Mouse (Mus musculus) 416B (cell line): Measurements from ENCODE around the gene Atcay.

Experiments used
- DNase-seq: peaks from one replicate; pipeline ENCODE4 v3.0.0; 2011; ENCODE audit warnings: low read depth

Atcay gene

DNA sequence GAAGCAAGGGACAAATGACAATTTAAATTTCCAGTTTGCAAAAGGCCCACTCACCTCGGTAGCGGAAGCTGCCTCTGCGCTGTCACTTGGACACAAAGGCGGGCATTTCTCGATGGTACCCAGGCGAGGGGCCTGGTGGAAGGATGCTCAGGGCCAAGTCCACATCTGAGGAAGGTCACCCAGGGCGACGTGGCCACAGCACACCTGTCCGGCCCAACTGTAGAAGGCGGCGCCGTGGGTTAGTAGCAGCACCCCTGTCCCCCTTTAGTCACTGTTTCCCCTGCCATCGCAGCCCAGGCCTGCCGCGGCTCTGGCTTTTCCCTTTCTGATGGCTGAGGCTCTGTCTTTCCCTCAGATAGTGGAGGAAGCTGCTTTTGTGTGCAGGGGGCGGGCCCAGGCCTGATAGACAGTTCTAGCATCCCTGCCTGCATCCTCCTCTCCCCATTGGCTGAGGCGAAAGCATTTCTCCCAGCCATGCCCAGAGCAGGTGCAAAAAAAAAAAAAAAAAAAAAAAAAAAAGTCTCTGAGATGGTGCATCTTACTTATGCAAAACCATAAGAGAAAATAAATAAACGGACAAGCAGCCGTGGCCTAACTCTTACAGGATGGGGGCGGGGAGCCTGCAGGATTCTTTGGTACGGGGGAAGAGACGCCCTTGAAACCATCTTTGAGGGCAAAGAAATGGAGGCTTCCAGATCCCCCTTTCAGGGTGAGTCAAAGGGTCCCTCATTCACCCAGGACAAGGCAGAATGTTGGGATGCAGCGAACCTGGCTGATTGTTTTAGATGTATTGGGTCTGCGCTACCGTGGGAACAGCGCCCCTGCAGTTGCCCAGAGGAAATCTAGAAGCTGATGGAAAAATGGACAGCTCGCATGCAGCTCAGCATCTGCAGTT is at the start of gene Atcay:
Atcay (minus strand) TSS at position 396 of the 895 bp plus-strand sequence.
- no peak for DNase-seq

DNA sequence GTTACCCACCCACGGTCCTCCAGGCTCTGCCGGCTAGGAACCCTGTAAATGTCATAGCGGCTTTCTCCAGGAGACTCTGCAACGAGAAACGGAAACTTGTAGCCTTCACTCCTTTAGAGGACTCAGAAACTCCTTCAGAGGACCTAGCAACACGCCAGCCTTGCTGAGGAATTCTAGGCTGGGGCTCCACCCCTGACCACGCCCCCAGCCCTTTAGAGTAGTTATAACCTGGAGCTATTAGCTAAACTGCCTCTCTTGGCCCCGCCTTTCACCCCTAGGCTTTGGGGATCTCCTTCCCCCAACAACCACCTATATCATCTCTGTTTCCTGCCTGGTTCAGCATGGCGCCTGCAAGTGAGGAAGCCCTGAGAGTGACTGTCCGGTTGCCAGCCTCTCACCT is 48.9 kb upstream of the Atcay start:
- DNase-seq = no peak

DNA sequence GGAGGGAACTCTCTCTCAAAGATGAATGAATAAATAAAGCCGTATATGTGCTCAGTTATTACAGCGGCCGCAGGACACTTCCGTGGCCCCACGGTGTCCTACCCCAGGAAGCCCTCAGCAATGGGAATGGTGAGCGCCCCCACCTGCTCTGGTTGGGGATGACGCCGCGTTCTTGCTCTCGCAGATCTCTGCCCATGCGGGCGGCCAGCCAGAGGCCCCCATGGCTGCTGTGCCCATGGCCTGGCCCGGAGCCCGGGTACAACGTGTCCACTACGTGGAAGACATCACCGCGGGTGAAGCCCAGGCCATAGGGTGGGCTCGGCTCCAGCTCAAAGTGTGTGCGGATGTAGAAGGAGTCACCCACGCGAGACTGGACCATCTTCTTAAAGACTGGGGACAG is 47.0 kb upstream of the Atcay start:
- no peak for DNase-seq

DNA sequence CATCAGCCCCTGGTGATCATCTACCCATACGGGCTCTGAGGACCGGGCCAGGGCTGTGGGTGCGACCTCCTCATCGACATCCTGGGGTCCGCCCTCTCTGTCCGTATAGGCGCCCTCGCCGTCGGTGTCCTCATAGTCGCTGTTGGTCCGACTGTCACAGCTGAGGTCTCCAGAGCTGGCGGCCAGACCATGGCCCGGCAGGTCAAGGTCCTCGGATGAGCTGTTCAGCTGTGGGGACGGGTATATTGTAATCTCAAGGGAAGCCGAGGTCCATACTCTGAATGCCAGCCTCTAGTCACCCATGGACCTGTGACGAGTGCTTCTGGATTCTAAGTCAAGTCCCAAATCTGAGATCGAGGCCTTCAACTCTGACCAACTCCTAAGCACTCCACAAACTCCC is 43.2 kb upstream of the Atcay start:
- DNase-seq = no peak

DNA sequence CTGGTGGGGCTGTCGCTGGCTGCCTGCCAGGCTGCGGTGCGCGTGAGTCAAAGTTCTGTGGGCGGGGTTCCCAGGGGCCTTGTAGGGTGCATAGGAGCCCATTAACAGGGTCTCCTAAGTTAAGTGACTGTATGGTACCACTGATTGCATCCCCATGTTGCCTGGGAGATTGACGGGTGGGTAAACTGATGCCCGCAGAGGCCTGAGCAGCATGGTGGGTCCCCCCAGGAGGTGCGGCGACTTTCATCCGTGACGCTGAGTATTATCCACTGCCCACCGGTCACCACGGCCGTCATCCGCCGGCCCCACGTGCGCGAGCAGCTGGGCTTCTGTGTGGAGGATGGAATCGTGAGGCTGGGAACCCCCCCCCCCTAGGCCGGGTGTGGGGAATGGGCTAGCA is 41.7 kb upstream of the Atcay start:
- no peak for DNase-seq

DNA sequence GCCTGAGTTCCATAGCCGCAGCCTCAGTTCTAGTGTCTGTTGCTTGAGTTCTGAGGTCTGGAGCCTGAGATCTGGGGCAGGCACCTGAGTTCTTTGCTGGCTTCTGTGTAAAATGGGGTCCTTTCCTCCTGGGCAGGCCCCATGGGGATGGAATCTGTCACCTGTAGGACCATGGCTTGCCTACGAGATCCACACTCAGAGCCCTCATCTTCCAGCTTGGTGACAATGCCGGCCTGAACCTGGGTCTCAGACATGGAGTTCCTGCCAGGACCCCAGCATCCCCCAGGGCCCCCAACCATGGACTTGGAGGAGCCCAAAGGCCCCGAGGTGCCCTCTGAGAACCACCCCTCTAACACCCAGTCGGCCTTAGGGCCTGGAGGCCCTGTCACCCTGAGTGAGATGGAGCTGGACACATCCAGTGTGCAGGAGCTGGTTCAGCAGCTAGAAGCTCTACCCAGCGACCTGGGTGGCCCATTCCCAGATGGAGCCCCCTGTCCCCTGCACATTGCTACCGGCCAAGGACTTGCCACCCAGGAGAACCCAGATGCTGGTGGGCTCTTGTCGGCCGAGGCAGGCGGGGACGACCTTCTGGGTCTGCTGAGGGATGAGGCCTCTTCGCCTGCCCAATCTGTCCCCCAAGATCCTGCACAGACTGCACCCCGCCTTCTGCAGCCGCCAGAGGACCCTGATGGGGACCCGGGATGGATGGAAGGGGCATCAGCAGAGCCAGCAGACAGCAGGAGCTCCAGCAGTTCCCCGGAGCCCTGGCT is 38.2 kb upstream of the Atcay start:
- DNase-seq = no peak

DNA sequence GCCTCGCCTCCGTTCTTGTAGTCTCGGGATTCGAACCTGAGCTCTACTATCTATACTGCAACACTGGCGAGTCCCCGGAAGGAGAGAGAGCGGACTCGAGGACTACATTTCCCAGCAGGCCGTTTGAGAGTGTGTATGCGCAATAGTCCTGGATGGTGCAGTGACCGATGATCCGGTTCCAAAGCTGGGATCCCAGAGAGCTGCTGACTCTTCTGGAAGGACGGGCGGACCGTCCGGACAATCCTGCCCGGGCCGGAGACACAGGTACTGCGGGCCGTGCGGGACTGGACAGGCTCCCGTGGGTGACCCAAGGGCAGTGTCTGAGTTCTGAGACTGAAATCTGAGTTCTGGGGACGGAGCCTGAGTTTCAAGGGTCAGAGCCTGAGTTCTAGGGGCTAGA is 37.4 kb upstream of the Atcay start:
- DNase-seq = peak; percentile 93

DNA sequence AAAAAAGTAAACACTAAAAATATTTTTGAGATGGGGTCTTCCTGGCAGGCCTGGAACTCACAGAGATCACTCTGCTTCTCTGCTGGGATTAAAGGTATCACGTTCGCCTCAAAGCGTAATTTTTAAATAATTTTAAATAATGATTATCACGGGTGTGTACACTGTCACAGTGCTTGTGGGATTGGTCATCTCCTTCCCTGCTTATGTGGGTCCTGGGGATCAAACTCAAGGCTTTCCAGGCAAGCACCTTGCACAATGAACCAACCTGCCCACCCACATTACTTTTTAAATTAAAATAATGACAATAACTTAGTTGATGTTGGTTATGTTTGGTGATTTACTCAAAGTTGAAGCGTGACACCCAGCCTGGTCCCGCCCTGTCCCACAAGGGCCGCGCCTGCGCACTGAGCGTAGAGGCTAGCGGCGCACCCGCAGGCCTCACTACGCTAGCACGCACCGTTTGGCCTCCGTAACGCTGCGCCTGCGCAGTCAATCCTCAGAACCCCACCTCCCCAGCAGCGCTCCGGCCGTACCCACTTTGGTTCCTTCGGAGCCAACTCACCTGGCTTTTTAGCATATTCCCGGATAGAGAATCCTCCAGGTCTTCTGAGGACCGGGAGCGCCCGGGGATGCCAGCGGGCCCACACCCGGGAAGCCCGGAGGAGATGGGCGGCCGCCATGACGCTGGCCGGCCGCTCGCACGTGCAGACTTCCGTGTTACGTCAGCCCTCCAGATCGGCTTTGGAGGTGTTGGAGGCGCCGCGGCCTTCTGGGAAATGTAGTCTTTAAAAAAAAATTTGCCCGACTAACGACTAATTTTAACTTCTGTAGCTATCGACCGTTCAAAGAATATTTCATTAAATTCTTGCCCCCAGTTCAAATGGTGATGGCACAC is 35.8 kb upstream of the Atcay start, which contains the start of the genes Mrpl54 and Apba3:
Mrpl54 (minus strand) TSS at position 724 of the 895 bp plus-strand sequence.
Apba3 (plus strand) TSS at position 750 of the 895 bp plus-strand sequence.
- DNase-seq = peak; percentile 98

DNA sequence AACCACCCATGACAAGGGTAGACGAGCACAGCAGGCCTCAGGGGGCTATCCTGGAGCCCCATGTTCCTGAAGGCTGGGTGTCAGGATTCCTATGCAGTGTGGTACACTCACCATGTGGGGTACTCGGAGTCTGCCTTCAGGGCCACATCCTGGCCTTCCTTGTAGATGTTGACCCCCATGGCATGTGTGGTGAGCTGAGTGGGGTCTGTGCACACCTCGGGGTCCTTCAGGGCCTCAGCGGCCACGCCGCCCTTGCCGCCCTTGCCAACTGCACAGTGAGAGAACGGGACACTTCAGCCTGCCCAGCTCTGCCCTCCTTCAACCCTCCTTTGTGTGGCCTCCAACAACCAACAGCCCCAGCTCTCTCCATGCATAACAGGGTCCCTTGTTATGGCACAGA is 34.9 kb upstream of the Atcay start:
- DNase-seq = no peak

DNA sequence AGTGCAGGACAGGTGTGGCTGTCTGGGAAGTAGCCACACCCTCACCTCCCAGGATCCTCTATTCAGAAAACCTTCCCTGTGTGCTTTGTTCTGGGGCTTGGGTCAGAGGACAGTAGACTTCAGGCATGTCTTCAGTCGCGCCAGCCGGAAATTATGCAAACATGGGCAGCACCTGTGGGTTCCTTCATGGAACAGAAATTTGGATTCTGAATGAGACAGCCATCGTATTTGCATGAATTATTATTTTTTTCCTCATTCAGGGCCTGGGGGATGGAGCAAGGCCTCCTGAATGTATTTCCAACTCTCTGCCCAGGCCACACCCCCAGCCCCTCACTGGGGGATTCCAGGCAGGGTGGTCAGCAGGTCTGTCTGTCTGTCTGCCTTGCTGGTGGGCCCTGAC is 30.4 kb upstream of the Atcay start:
- DNase-seq = no peak

DNA sequence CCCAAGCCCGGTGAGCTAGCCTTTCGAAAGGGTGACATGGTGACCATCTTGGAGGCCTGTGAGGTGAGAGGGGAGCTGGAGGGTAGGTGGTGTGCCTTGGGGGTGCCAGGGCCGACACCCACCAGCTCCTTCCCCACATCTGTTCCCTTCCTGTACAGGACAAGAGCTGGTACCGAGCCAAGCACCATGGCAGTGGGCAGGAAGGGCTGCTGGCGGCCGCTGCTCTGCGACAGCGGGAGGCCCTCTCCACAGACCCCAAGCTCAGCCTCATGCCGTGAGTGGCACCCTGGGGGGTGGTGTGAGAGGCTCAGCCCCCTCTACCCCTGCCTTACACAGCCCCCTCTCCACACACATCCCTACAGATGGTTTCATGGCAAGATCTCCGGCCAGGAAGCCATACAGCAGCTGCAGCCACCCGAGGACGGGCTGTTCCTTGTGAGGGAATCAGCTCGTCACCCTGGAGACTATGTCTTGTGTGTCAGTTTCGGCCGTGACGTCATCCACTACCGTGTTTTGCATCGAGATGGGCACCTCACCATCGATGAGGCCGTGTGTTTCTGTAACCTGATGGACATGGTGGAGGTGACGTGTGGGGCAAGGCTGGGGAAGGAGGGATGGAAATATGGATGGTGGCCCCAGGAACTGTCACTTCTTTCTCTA is 28.7 kb upstream of the Atcay start:
- no peak for DNase-seq

DNA sequence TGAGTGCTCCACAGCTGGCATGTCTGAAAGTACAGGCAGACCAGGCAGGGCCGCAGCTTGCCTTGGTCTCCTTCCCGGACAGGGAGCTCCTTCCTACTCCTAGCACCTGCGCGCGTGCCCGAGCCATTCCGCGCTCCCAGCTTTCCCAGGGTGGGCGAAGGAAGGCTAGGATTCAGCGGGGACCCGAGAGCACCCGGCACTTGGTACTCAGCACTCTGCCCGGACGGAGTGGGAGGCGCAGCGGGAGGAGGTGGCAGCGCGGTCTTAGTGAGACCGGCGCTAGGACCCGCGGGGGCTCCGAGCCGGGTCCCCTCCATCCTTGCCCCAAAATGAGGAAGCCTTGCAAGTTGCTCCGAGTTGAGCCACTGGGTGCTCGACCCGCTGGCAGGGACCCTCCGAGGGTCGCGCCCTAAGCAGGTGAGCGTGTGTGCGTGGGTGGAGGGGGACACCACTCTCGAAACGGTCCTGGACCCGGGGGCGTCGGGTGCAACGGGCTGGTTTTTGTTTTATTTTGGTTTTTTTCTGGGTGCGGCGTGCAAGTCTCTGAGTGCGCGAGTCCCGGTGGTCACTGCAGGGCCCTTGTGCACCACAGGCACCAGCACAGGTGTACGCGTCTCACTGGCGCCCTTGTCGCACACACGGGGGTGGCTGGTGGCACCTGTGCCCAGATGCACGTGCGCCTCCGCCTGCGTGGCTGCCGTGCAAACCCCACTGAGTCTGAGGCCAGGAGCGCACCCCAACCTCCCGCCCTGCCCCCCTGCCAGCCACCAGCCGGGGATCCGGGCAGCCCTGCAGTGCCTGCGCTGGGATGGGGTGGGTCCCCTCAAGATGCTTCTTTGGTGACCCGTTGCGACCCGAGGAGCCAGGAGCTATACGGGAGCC is 26.8 kb upstream of the Atcay start:
- no peak for DNase-seq

DNA sequence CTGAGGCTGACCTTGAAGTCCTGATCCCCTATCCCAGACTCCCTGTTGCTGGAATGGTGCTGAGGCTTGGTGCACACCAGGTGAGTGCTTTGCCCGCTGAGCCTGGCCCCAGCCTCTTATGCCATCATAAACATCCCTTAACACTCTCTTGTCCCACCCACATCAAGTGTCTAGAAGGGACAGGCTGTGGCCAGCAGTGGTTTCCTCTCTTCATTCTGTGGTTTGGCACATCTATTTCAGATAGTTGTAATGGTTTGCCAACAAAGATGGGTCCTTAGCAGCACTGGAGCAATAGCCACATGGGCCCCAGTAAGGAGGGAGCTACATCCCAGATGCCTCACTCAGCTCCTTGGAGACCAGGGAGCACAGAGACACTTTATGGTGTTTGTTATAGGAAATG is 24.3 kb upstream of the Atcay start:
- peak; percentile 85 for DNase-seq

DNA sequence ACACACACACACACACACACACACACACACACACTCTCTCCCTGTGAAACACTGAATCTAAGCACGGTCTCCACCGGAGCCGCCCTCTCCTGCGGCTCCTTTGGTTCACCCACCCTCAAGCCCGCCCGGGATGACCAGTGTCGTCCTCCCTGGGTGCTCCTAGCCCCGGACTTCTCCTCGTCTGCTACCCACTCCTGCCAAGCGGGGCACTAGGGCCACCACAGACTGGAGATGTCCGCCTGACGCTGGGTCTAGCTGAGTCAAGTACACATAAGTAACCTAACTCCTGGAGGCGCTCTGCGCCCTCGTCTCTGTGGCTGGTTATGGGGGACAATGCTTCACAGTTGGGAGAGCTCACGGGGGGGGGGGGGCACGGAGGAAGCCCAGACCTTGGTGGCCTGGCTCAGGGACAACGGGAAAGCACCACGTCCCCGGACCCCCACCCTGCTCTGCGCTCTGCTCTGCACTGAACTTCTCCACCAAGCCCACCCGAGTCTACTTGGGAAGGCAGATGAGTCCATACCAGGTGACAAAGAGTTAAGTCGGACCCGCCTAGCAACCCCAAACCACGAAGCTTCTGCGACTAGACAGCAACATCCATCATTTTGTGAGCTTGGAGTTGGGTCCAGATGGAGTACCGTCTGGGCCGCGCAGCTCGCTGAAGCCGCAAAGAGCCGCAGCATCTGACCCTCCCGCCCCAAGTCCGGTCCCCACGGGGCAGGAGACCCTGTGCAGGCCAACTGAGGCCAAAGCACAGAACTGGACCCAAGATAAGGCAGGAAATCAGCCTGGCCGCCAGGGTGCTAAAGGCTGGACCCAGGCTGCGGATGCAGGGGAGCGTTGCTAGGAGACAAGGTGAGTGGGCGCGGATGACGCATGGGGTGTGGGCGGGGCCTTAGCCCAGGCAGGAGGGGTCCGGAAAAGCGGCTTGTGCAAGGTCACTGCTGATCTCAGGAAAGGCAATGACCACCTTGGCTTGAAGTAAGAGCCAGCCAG is 22.1 kb upstream of the Atcay start, which contains the start of gene Matk:
Matk (plus strand) TSS at position 512 of the 996 bp plus-strand sequence.
- no peak for DNase-seq

DNA sequence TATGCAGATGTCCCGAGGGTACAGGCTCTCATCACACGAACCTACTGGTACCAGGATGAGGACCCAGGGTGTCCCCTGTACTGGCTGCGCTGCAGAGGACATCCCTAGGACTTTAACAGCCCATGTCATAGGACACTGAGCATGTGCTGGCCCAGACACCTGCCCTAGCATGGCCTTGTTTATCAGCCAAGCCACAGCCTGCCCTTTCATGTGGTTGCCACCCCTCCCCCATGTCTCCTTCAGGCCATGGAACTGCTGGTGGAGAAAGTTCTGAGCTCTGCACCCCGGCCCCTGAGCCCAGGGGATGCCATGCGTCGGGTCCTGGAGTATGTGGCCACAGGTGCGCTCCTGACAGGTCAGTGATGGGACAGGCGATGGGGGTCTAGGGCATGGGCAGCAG is 18.8 kb upstream of the Atcay start:
- DNase-seq = no peak

DNA sequence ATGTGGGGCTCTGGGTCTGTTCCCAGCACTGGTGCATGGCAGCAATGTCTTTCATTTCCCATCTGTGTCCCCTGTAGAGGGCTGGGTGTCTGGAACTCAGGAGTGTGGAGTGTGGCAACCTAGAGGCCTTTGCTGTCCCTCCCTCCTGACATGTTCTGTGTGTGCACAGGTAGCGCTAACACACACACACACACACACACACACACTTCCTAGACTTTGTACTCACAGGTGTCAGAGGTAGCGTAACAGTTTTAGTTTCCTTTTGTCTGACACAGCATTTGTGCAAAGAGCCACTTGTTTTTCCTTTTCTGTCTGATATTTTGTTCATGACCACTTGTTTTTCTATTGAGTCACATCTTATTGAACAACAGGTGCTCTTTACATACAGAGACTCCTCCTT is 17.2 kb upstream of the Atcay start:
- DNase-seq = no peak

DNA sequence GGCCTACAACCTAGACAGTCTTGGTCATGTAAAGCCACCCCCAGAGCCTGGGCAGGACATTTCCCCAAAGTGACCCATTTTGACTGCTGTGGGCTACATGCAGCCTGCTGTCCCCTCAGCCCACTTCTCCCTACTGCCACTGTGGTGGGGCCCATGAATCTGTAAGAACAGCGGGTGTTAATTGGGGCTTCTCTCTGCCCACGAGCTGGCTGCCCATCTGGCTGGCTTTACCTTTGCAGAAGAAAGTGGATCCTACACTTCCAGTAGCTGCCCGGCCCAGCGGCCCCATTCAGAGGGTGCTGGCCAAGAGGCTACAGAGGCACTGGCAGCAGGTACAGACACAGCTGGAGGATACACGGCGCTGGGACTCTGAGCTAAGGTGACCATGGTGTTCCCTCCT is 14.5 kb upstream of the Atcay start:
- no peak for DNase-seq

DNA sequence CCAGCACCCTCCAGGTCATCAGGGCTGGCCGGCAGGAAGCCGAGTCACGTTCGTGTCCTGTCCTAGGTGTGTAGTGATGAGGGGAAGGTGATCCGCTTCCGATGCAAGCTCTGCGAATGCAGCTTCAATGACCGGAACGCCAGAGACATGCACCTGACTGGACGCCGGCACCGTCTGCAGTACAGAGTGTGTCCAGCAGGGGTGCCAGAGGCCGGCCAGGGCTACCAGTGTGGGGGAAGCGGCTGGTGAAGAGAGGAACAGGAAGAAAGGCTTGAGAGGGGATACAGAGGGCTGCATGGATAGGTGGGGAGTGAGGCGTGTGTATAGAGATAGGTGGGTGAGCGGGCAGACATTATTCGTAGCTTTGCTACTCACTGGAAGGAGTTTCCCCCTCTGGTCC is 14.0 kb upstream of the Atcay start:
- DNase-seq = peak; percentile 68

DNA sequence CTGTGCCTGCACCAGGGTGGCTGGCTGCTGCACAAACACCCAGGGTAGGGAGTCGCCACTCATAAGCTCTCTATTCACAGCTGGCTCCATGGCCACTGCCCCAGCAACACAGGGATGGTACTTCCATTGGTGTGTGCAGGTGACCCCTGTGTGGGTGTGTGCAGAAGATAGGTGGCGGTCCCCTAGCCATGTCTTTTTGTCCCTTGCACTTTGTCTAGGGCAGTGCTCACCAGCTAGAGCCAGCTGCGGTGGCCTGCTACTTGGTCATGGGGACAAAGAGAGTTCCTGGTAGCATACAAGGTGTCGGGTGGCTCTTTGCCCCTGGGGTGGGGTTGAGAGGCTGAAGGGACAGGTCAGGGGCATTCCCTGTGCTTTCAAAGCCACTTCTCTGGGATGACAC is 13.5 kb upstream of the Atcay start:
- DNase-seq = no peak
